Mouse (Mus musculus) lung, postnatal 0 days (tissue): Measurements from ENCODE around the gene Gm5592. TPM values are rescaled to one million over a fixed set of nuclear protein-coding genes. Genes with fewer than 3 reads are reported as not detected.
"Not testable (repeated sequence)": the region's sequence is repeated elsewhere in the genome, so short reads cannot be mapped to it uniquely, and the experiment has no call there.

ENCODE experiments used
- ATAC-seq: fragments of 200-750 bp; cut with Nextera tagmentation; 2 replicates; pipeline ENCODE4 v1.8.0; 2017; ENCODE audit warnings: moderate library complexity
- DNase-seq: peaks from one replicate; pipeline ENCODE4 v3.0.0-alpha.2; 2016; ENCODE audit warnings: low spot score
- H3K27ac ChIP-seq: fragments of 300-500 bp; sonication (generic); 2 replicates; pipeline ENCODE4 v1.5.1; 2014; ENCODE audit warnings: antibody characterized with exemption, mild to moderate bottlenecking, low read length, mixed read lengths
- H3K27me3 ChIP-seq: fragments of 300-500 bp; sonication (generic); replicated peaks from 2 replicates; pipeline ENCODE4 v1.6.1; 2014; ENCODE audit warnings: low read length, mixed read lengths; ENCODE audit not compliant: insufficient read depth
- H3K36me3 ChIP-seq: fragments of 300-500 bp; sonication (generic); 2 replicates; pipeline ENCODE4 v1.6.1; 2014; ENCODE audit warnings: low read length, mixed read lengths; ENCODE audit not compliant: insufficient read depth
- H3K4me1 ChIP-seq: fragments of 300-500 bp; sonication (generic); 2 replicates; pipeline ENCODE4 v1.6.1; 2014; ENCODE audit warnings: antibody characterized with exemption, low read depth, low read length, mixed read lengths; ENCODE audit not compliant: insufficient read depth
- H3K4me2 ChIP-seq: fragments of 300-500 bp; sonication (generic); replicated peaks from 2 replicates; pipeline ENCODE4 v1.6.1; 2014; ENCODE audit warnings: low read depth, mild to moderate bottlenecking, low read length, moderate library complexity, mixed read lengths
- H3K4me3 ChIP-seq: fragments of 300-500 bp; sonication (generic); 2 replicates; pipeline ENCODE4 v1.5.1; 2014; ENCODE audit warnings: low read depth, low read length
- H3K9ac ChIP-seq: fragments of 300-500 bp; sonication (generic); replicated peaks from 2 replicates; pipeline ENCODE4 v1.6.1; 2014; ENCODE audit warnings: low read depth, mild to moderate bottlenecking
- H3K9me3 ChIP-seq: fragments of 300-500 bp; sonication (generic); 2 replicates; pipeline ENCODE4 v1.6.1; 2016; ENCODE audit warnings: low read length, mixed read lengths
- CTCF ChIP-seq: IDR thresholded peaks from 2 replicates; pipeline ENCODE4 v1.5.1; 2016; ENCODE audit warnings: antibody characterized with exemption, mild to moderate bottlenecking
- EP300 ChIP-seq: IDR thresholded peaks from 2 replicates; pipeline ENCODE4 v1.6.1; 2016; ENCODE audit warnings: antibody characterized with exemption, mild to moderate bottlenecking, control low read depth
- WGBS: fragments of 180-500 bp; shearing (Covaris S2); extraction: QIAGEN DNeasy Blood & Tissue Kit; methylation state at CpG from one replicate; pipeline ENCODE4 v1.1.7; 2014; 5-methylcytosine and 5-hydroxymethylcytosine counted together
- polyA plus RNA-seq: library from polyadenylated mRNA; unstranded; fragments of >200 nt; fragmentation: Nextera tagmentation; extraction: Ambion mirVana; gene quantifications from 2 replicates; pipeline ENCODE4 v1.2.1, GENCODE M21; 2015

The Gm5592 gene
- not detected in 2 replicates for polyA plus RNA-seq

GRCm38 (mm10) chr7:41153541-41153940 is at the start of gene Gm5592:
TSS of gene Gm5592 (plus strand) at chr7:41153841.
- H3K4me1 ChIP-seq, H3K9me3 ChIP-seq, H3K36me3 ChIP-seq, H3K9ac ChIP-seq, ATAC-seq, H3K27me3 ChIP-seq, H3K4me3 ChIP-seq, H3K4me2 ChIP-seq, DNase-seq, H3K27ac ChIP-seq: not testable (repeated sequence)
- 87% methylated on average over 4 of the region's 4 CpGs for WGBS

GRCm38 (mm10) chr7:41155806-41156205 is 2.2 kb downstream of the Gm5592 start:
- H3K27ac ChIP-seq, H3K36me3 ChIP-seq, H3K4me3 ChIP-seq, DNase-seq, H3K4me2 ChIP-seq, H3K9ac ChIP-seq, H3K9me3 ChIP-seq, H3K4me1 ChIP-seq, H3K27me3 ChIP-seq, ATAC-seq: not testable (repeated sequence)
- 91% methylated on average over 2 of the region's 2 CpGs for WGBS

DNA sequence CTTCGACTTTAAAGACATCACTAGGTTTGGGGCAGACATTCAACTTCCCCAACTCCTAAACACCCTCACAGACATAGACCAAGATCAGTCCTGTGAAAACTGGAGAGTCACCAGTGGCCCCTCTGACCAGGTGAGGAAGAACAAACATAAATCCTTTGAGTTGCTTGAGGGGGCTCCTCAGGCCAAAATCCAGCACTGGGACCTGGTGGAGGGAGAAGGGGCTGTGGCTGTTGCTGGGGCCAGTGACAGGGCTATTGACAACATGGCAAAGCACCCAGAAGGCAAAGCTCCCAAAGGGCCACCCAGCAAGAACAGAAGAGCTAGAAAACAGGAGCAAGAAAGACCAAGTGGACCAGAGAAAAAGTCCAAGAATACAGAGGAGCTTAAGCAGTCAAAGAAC is 4.2 kb downstream of the Gm5592 start:
- not testable (repeated sequence) for H3K27me3 ChIP-seq, H3K4me3 ChIP-seq, H3K4me1 ChIP-seq, DNase-seq, H3K4me2 ChIP-seq, H3K9me3 ChIP-seq, H3K9ac ChIP-seq, ATAC-seq, H3K27ac ChIP-seq, H3K36me3 ChIP-seq
- WGBS, result no CpG with 5 or more reads among the region's 1 CpGs

DNA sequence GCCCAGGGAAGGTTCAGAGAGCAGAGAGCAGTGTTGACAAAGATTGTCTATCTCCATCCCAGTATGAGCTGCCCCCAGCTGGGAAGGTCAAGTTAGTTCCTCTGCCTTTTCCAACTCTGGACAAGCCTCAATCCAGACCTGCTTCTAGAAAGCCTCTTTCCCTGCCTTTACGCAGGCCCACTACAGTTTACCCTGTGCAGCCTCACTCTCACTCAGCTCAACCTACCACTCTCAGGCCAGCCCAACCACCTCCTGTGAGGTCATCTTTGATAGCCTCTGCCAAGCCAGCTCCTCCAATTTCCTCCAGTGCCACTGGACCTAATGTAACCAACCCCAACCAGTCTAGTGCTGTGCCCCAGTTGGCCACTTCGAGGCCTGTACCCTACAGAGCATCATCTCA is 4.9 kb downstream of the Gm5592 start:
- WGBS, result 46% methylated on average over 2 of the region's 2 CpGs
- not testable (repeated sequence) for H3K36me3 ChIP-seq, H3K27me3 ChIP-seq, H3K4me1 ChIP-seq, DNase-seq, H3K4me3 ChIP-seq, H3K4me2 ChIP-seq, ATAC-seq, H3K9ac ChIP-seq, H3K9me3 ChIP-seq, H3K27ac ChIP-seq

GRCm38 (mm10) chr7:41193671-41194070 is 40.0 kb downstream of the Gm5592 start:
- Histone ChIP-seq H3K27me3 (no peaks in the 10 kb centered on the region), H3K9me3 (no peaks in the 10 kb centered on the region), H3K4me2 (no peak overlapping the region), H3K9ac (no peak overlapping the region), H3K36me3 (no peaks in the 10 kb centered on the region), H3K27ac (no peak overlapping the region), H3K4me3 (no peak overlapping the region), H3K4me1 (no peaks in the 10 kb centered on the region)
- 48% methylated on average over 4 of the region's 4 CpGs for WGBS
- ATAC-seq (no peak), DNase-seq (no peak)
- no peak for TF ChIP-seq CTCF
- no peak for TF ChIP-seq EP300

Other genes starting within 250 kb of the Gm5592 start
- not detected in 2 replicates for gene 4930433I11Rik, start 166.3 kb upstream of the Gm5592 start, polyA plus RNA-seq
- not detected in 2 replicates for gene Gm4884, start 121.1 kb upstream of the Gm5592 start, polyA plus RNA-seq
- gene AI987944, start 239.5 kb downstream of the Gm5592 start, polyA plus RNA-seq, result 12.6 and 13.0 TPM in 2 replicates